Mouse (Mus musculus) heart, postnatal 0 days (tissue): ENCODE results near the gene Foxl1. TPM values are rescaled to one million over a fixed set of nuclear protein-coding genes. Genes with fewer than 3 reads are reported as not detected.
"Not testable (repeated sequence)": the region's sequence is repeated elsewhere in the genome, so short reads cannot be mapped to it uniquely, and the experiment has no call there.

Experiments
- ATAC-seq: fragments of 200-750 bp; cut with Nextera tagmentation; 2 replicates; pipeline ENCODE4 v1.8.0; 2017; ENCODE audit warnings: low read depth, moderate number of reproducible peaks, moderate library complexity; ENCODE audit not compliant: insufficient read depth
- DNase-seq: peaks from one replicate; pipeline ENCODE4 v3.0.0-alpha.2; 2016; ENCODE audit warnings: low spot score
- H3K27ac ChIP-seq: fragments of 300-500 bp; sonication (generic); 2 replicates; pipeline ENCODE4 v1.5.1; 2014; ENCODE audit warnings: low read depth, mild to moderate bottlenecking
- H3K27me3 ChIP-seq: fragments of 300-500 bp; sonication (generic); 2 replicates; pipeline ENCODE4 v1.6.1; 2014; ENCODE audit warnings: low read length, mixed read lengths; ENCODE audit not compliant: control insufficient read depth, insufficient read depth
- H3K36me3 ChIP-seq: fragments of 300-500 bp; sonication (generic); replicated peaks from 2 replicates; pipeline ENCODE4 v1.6.1; 2014; ENCODE audit warnings: low read length, mixed read lengths; ENCODE audit not compliant: control insufficient read depth, insufficient read depth
- H3K4me1 ChIP-seq: fragments of 300-500 bp; sonication (generic); 2 replicates; pipeline ENCODE4 v1.6.1; 2014; ENCODE audit warnings: antibody characterized with exemption; ENCODE audit not compliant: control insufficient read depth, insufficient read depth
- H3K4me2 ChIP-seq: fragments of 300-500 bp; sonication (generic); 2 replicates; pipeline ENCODE4 v1.6.1; 2014; ENCODE audit warnings: low read depth, mild to moderate bottlenecking, low read length, moderate library complexity
- H3K4me3 ChIP-seq: fragments of 300-500 bp; sonication (generic); 2 replicates; pipeline ENCODE4 v1.5.1; 2014; ENCODE audit warnings: low read depth, low read length
- H3K9ac ChIP-seq: fragments of 300-500 bp; sonication (generic); replicated peaks from 2 replicates; pipeline ENCODE4 v1.6.1; 2014; ENCODE audit warnings: low read depth, low read length, mixed read lengths
- H3K9me3 ChIP-seq: fragments of 300-500 bp; sonication (generic); replicated peaks from 2 replicates; pipeline ENCODE4 v1.6.1; 2016; ENCODE audit warnings: low read length; ENCODE audit not compliant: control insufficient read depth
- CTCF ChIP-seq: IDR thresholded peaks from 2 replicates; pipeline ENCODE4 v1.5.1; 2016; ENCODE audit warnings: antibody characterized with exemption, control low read depth, low read depth
- EP300 ChIP-seq: IDR thresholded peaks from 2 replicates; pipeline ENCODE4 v1.6.1; 2016; ENCODE audit warnings: antibody characterized with exemption, low read depth
- WGBS: fragments of 180-500 bp; shearing (Covaris S2); extraction: QIAGEN DNeasy Blood & Tissue Kit; methylation state at CpG from one replicate; pipeline ENCODE4 v1.1.7; 2014; 5-methylcytosine and 5-hydroxymethylcytosine counted together
- polyA plus RNA-seq: library from polyadenylated mRNA; unstranded; fragments of >200 nt; fragmentation: Nextera tagmentation; extraction: Ambion mirVana; gene quantifications from 2 replicates; pipeline ENCODE4 v1.2.1, GENCODE M21; 2015
- total RNA-seq: library from RNA; depleted of rRNA; stranded (reverse); fragments of >200 nt; gene quantifications from 2 replicates; pipeline ENCODE4 v1.2.3, GENCODE M21; 2014; ENCODE audit warnings: low replicate concordance

Foxl1 gene
- total and polyA plus RNA-seq, 2 experiments from 2014 or later = 0.16 to 1.9 TPM

- Histone ChIP-seq H3K27ac (no peak overlapping the region), H3K4me3 (no peak overlapping the region), H3K9ac (no peak overlapping the region), H3K36me3 (no peaks in the 10 kb centered on the region; the same call in 1 of the 2 replicates), H3K9me3 (peaks cover 9% of the 10 kb centered on the region), H3K4me1 (peaks cover 7% of the 10 kb centered on the region; the same call in 1 of the 2 replicates), H3K27me3 (peaks cover 26% of the 10 kb centered on the region), H3K4me2 (no peak overlapping the region)
- WGBS = 83% methylated on average over 10 of the region's 10 CpGs
- TF ChIP-seq CTCF (no peak), EP300 (no peak)
- ATAC-seq = no peak
- no peak for DNase-seq
Observed at GRCm38 (mm10) chr8:121134102-121134501, 6.4 kb downstream of the Foxl1 start.

- no peak overlapping the region for H3K4me3 ChIP-seq
- WGBS = 86% methylated on average over 11 of the region's 11 CpGs
- H3K4me2 ChIP-seq = no peak overlapping the region
- H3K27ac ChIP-seq = no peak overlapping the region
- no peak for TF ChIP-seq EP300
- TF ChIP-seq CTCF = no peak
- H3K27me3 ChIP-seq = peaks cover 22% of the 10 kb centered on the region
- peaks cover 7% of the 10 kb centered on the region; the same call in 1 of the 2 replicates for H3K4me1 ChIP-seq
- ATAC-seq = no peak
- no peak overlapping the region for H3K9ac ChIP-seq
- DNase-seq = no peak
- peaks cover 9% of the 10 kb centered on the region for H3K9me3 ChIP-seq
- H3K36me3 ChIP-seq = no peaks in the 10 kb centered on the region; the same call in 1 of the 2 replicates
Observed at GRCm38 (mm10) chr8:121134512-121134911, 6.8 kb downstream of the Foxl1 start.

GRCm38 (mm10) chr8:121136856-121137255 lies 9.1 kb downstream of the Foxl1 start:
- Histone ChIP-seq H3K9me3 (peaks cover 9% of the 10 kb centered on the region), H3K9ac (no peak overlapping the region), H3K4me2 (no peak overlapping the region), H3K4me1 (peaks cover 7% of the 10 kb centered on the region; the same call in 1 of the 2 replicates), H3K27me3 (peaks cover 3% of the 10 kb centered on the region; the same call in 1 of the 2 replicates), H3K27ac (no peak overlapping the region), H3K4me3 (no peak overlapping the region), H3K36me3 (no peaks in the 10 kb centered on the region; the same call in 1 of the 2 replicates)
- ATAC-seq (no peak), DNase-seq (no peak)
- WGBS = 88% methylated on average over 6 of the region's 6 CpGs
- TF ChIP-seq EP300 = no peak
- TF ChIP-seq CTCF = no peak

- WGBS = 61% methylated on average over 4 of the region's 6 CpGs
Observed at GRCm38 (mm10) chr8:121145457-121146134, 17.9 kb downstream of the Foxl1 start.

GRCm38 (mm10) chr8:121148573-121149083 lies 20.9 kb downstream of the Foxl1 start:
- Histone ChIP-seq H3K27ac (no peak overlapping the region), H3K4me1 (peaks cover 4% of the 10 kb centered on the region; the same call in 1 of the 2 replicates), H3K27me3 (0 out of 2 replicates have a peak, but pooled peaks cover 6% of the 10 kb centered on the region), H3K4me3 (no peak overlapping the region), H3K9ac (no peak overlapping the region), H3K4me2 (no peak overlapping the region), H3K9me3 (no peaks in the 10 kb centered on the region), H3K36me3 (no peaks in the 10 kb centered on the region)
- ATAC-seq (no peak), DNase-seq (no peak)
- 25% methylated on average over 8 of the region's 8 CpGs for WGBS
- no peak for TF ChIP-seq CTCF
- no peak for TF ChIP-seq EP300

More at GRCm38 (mm10) chr8:121145457-121146134, 17.9 kb downstream of the Foxl1 start:
- not testable (repeated sequence) for H3K27me3 ChIP-seq, DNase-seq, H3K9me3 ChIP-seq, H3K4me1 ChIP-seq, H3K4me2 ChIP-seq, H3K36me3 ChIP-seq, H3K9ac ChIP-seq, ATAC-seq, H3K27ac ChIP-seq, H3K4me3 ChIP-seq
